Mouse (Mus musculus): ENCODE data around the gene Tmem150a.
A peak's percentile ranks its signal among the peaks of the same experiment; 100 is the strongest.

The Tmem150a gene

DNA sequence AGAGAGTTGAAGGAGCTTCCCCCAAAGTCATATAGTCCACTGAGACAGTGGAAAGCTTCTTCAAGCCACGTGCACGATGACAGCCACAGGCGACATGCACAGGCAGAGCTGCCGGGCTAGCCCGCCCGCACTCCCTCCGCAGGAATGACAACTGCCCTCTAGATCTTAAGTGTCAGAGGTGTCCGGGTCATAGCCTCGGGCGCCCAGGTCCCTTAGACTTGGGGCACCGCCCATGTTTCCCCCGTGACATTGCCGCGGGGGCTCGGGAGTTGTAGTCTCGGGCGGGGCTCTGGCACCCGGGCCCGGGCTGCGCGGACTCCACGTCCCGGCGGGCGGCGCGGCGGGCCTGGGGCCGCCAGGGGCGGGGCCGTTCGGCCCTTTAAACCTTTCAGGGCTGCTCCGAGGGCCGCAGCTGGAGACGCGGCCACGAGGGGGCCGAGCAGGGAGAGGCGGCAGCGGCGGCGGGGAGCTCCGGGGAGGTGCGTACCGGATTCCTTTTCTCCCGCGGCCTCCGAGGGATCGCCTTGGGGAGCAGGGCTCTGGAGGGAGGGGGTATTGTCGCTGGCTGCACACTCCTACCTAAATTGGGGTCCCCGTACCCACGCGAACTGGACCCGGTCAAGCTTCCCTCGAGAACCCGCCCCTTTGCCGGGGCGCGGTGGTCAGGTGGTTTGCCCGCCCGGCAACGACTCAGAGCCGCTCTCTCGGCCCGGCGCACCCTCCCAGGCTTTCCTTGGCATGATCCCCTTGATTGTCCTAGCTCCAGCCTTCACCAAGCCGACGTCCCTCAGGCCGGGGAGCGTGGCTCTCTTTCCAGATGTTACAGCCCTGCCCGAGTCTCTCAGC is at the start of gene Tmem150a:
Tmem150a (plus strand) TSS at position 382 of the 846 bp plus-strand sequence.
- DNase-seq (ENCODE audit: low spot score): no peak

DNA sequence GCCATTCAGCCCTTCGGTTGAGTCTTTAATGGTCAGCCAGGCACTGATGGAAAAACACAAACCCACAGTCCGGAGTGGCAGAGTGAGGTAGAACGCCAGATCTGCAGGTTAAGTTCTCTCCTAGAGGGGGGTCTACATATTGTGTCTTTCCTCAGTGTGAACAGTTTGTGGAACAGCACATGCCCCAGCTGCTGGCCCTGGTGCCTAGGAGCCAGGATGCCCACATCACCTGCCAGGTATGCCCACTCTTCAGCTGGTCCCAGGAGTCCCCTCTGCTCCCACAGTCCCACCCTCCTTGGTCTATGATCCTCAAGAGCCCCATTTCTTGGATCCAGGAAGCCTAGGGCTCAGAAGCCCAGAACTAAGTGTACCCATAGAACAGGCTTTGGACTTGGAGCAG is 43.0 kb upstream of the Tmem150a start:
- no peak for DNase-seq (ENCODE audit: low spot score)

- DNase-seq (ENCODE audit: low spot score): no peak
These were observed 42.0 kb upstream of the Tmem150a start for GRCm38 (mm10) chr6:72313124-72313867.

DNA sequence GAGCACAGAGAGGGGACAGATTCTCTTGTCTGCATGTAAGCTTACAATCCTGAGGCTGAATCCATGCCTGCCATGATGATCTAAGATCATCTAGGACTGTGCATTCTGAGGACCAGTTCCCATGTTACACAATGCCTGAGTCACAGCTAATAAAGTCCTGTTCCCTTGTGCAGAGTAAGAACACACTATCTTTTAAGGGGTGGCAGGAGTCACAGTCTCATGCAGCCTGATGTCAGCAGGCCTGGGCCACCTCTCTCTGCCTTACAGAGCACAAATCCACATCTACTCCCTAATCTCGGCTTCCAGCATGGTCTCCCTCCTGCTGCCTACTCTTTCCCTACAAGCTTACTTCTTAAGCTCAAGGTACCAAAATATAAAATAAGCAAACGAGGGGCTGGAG is 39.9 kb upstream of the Tmem150a start:
- no peak for DNase-seq (ENCODE audit: low spot score)

DNA sequence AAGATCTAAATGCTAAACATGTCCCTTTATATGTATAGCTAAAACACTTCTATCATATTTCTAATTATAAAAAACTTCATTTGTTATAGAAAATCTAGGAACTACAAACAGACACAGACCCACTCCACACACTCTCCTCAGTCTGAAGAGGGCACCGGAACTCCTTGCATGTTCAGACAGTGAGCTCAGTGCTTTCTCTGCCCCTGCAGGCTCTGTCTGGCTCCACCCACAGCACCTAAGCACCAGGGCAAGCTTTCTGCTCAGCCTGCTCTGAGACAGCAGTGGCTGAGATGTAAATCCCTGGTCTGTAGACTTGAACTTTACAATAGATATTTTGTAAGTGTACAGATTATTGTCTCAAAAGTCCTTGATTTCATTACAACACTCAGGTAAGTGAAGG is 39.2 kb upstream of the Tmem150a start:
- no peak for DNase-seq (ENCODE audit: low spot score)

GRCm38 (mm10) chr6:72318440-72318839 is 36.8 kb upstream of the Tmem150a start:
- DNase-seq (ENCODE audit: low spot score): no peak

GRCm38 (mm10) chr6:72319019-72319418 is 36.2 kb upstream of the Tmem150a start:
- peak; percentile 25 for DNase-seq (ENCODE audit: low spot score)

- DNase-seq (ENCODE audit: low spot score): no peak
These were observed 32.3 kb upstream of the Tmem150a start for GRCm38 (mm10) chr6:72322936-72323335.

GRCm38 (mm10) chr6:72323786-72324508 is 31.3 kb upstream of the Tmem150a start:
- peak; percentile 65 for DNase-seq (ENCODE audit: low spot score)

- DNase-seq (ENCODE audit: low spot score): peak; percentile 25
These were observed 29.0 kb upstream of the Tmem150a start for GRCm38 (mm10) chr6:72326274-72326673.

GRCm38 (mm10) chr6:72329019-72329418 is 26.2 kb upstream of the Tmem150a start:
- no peak for DNase-seq (ENCODE audit: low spot score)

- DNase-seq (ENCODE audit: low spot score): no peak
These were observed 25.1 kb upstream of the Tmem150a start for GRCm38 (mm10) chr6:72330133-72330532.

DNA sequence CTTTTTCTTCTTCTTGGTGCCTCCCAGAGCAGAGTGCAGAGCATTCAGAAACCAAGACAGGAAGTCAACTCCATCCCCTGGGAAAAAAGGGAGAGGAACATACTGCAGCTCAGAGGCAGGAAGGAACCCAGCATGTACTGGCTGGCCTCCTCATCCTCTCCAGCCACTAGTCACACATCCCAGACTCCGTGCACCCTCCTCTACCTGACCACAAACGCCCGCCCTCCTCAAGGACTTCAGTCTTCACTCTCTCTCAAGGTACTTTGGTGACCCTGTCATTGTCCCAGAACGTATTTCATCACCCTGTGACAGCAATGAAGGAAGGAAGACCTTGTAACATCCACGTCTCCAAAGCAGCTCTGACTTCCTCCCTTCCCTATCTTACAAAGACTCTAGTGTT is 22.1 kb upstream of the Tmem150a start:
- no peak for DNase-seq (ENCODE audit: low spot score)

DNA sequence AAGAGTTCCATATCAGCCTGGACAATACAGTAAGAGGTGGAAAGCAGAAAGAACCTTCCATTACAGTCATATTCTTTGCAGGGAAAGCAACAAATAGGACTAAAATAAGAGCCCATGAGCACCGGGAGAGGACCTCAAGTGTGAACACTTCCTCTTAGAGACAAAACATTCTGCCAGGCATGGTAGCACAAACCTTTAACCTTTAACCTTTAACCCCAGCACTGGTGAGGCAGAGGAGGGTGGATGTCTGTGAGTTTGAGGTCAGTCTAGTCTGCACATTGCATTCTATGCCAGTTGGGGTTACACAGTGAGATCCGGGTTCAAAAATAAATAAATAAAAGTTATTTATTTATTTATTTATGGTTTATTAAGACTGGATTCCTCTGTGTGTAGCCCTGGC is 14.8 kb upstream of the Tmem150a start:
- no peak for DNase-seq (ENCODE audit: low spot score)

DNA sequence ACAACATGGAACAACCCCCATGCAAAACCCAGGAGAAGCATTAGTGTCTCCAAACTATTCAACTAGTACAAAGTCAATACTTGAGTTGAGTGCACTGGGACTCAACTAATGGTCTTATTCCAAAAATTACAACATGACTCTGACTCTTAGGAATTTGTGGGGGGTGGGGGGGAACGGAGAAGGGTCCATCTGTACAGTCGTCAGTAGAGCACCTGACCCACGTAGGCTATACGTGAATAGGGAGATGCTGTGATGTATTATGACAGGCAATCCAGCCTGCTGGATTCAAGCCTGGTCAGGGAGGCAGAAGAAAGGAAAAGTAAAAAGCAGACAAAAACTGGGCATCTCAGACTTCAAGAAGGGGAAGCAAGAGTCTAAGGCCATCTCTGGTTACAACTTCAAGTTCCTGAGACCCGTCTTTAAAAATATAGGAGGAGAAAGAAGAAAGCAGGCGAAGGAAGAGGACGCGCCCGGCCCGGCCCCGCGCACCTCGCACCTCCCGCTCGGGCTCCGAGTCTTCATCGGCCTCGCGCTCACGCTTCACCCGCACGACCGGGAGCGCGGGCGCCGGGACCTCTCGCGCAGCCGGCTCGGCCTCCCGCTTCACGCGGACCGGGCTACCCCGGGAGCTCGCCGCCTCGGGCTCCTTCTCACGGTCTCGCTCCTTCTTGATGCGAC is 10.7 kb upstream of the Tmem150a start:
- no peak for DNase-seq (ENCODE audit: low spot score)

- DNase-seq (ENCODE audit: low spot score): peak; percentile 96
These were observed 10.1 kb upstream of the Tmem150a start, which contains the start of gene Usp39 for GRCm38 (mm10) chr6:72345074-72345567. Usp39 (minus strand) TSS chr6:72345184.

DNA sequence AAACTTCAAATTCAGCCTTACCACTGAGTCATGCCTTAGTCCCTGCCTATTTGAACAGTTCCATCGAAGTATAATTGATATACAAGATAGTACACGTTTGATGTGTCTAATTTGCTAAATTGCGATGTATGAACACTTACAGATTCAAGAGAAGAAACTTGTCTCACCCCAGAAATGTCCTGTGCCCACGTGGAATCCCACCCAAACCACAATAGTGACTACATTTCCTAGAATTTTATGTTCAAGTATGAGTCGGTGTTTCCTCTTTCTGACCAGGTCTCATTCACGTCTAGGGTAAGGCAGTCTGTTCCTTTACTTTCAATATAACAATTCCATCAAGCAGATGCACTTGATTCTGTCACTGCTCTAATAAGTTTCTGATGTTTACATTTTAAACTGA is 9.6 kb upstream of the Tmem150a start:
- DNase-seq (ENCODE audit: low spot score): peak; percentile 47

- DNase-seq (ENCODE audit: low spot score): no peak
These were observed 9.0 kb upstream of the Tmem150a start for GRCm38 (mm10) chr6:72346261-72346660.

DNA sequence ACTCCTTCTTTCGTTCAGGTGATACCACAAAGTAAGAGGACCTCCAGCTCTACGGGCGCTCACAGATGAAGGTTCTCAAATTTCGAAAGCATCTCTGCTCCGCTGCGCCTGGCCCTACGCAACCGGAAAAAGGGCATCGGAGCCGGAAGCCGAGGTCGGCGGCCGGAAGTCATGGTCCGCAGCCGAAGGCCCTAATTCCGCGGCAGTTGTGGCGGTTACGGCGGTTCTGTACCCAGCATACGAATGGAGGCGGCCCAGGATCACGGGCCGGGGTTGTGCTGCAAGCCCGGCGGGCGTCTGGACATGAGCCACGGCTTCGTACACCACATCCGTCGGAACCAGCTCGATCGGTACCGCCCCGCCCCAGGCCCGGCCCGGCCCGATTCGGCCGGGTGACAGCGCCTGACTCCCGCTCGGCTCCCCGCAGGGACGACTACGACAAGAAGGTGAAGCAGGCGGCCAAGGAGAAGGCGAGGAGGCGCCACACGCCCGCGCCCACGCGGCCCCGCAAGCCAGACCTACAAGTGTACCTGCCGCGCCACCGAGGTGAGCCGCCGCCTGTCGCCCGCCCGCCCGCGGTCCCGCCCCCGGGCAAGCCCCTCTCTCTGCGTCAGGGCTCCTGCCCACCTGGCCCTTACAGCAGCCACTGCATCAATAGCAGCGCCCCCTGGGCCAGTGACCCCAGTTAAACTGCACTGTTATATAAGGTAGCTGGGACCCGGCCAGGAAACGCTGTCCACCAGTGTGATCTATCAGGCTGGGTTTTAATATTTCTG is 7.9 kb upstream of the Tmem150a start, which contains the start of gene 0610030E20Rik:
0610030E20Rik (plus strand) TSS at position 152 of the 776 bp plus-strand sequence.
- DNase-seq (ENCODE audit: low spot score): peak; percentile 65

DNA sequence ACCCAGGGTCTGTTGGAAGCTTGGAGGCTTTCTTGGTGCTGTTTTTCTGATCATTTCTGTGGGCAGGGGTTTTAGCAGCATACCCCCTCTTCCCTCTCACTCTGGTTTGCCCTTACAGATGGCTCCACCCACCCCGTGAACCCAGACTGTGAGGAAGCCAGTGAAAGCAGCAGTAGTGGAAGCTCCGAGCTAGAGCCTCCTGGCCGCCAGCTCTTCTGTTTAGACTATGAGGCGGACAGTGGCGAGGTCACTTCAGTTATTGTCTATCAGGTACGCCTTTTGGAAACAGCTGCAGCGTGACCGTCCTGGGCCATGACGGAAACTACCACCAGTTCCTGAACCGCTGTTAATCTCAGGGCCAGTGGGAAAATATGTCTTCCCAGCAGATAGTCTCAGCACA is 6.8 kb upstream of the Tmem150a start:
- no peak for DNase-seq (ENCODE audit: low spot score)

DNA sequence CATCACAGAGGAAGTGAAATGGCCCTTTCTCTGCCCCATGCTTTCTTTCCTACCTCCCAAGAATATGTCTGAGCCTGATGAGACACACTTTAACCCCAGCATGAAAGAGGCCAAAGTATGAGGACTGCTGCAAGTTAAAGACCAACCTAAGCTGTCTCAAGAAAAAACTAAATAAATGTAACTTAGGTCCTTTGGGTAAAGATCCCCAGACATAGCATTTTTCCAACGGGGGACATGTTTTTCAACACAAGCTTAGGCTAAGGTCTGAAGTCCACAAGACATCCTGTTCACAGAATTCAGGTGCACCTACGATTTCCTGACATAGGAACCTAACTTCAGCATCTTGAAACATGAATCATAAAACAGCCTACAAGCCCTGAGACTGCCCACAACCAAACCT is 5.0 kb upstream of the Tmem150a start:
- DNase-seq (ENCODE audit: low spot score): no peak
